Mouse (Mus musculus): ENCODE results near the gene Meaf6.

Meaf6 gene

GRCm38 (mm10) chr4:125115710-125116089, 30.8 kb downstream of the Meaf6 start:
- DNase-seq (ENCODE audit: low spot score), result no peak

- no peak for DNase-seq (ENCODE audit: low spot score)
Observed at GRCm38 (mm10) chr4:125116090-125116861, 31.3 kb downstream of the Meaf6 start.

DNA sequence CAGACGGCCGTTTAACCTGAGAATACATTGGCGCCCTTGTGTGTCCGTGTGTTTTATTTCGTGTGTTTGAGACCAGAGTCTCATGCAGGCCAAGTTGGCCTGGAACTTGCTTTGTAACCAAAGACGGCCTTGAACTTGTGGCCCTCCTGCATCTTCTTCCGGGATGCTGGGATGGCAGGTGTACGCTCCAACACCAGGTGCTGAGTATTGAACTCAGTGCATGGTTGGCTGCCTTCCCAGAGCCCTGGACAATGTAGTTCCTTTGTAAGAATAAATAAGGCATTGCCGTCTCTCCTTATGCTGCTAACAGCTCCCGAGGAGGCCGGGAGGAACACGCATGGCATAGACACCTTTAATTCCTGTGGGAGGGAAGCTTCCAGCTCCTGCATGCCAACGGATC, 32.0 kb downstream of the Meaf6 start:
- no peak for DNase-seq (ENCODE audit: low spot score)

DNA sequence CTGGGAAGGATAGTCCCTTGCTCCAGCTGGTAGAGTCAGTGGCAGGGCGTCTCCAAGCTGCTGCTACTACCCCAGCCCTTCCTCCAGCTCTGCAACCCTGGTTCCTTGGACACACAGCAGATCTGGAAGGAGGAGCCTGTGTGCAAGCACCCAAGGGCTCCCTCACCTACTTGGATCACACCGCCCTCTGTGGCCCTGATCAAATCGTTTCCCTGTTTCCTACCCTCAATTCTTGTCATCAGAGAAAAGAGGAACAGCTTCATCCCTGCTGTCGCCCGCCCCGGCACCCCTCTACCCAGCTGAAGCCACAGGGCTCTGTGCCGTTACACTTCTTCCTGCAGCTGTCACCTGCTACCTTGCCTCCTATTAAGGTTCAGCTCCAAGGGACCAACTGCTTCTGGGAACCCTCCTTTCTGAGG, 33.0 kb downstream of the Meaf6 start:
- DNase-seq (ENCODE audit: low spot score), result no peak

DNA sequence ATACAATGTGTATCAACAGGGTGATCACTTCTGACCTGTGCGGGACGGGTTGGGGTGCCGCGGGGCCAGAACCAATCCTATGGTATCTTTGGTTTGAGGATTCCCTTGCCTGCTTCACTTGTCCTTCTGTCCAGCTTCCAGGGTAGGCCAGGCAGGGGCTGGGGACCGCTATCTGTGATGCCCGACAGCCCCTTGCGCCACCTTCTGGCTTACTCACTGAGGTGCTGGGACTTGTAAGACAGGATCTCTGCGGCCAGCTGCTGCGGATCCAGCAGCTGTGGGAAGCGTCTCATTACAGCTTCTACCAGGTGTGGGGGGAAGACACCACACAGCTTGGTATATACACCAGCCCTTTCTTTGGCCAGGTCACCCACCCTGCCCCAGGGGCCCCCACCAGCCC, 34.1 kb downstream of the Meaf6 start:
- no peak for DNase-seq (ENCODE audit: low spot score)

DNA sequence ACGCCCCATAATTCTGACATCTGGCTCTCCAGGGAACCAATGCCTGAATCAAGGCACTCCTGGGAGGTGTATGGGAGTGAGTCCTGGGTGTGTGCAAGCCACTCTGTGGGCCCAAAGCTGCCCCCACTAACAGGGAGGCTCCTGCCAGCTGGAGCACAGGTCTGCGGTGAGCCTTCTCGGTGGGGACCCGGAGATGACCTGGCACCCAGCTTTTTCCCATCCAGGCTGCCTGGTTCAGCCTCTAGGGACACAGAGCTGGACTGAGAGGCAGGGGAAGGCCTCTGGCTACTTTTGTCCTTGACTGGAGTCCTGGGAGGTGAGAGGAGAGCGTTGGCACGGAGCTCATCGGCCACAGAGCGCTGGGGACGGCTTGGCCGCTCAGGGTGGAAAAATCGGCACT, 34.8 kb downstream of the Meaf6 start:
- no peak for DNase-seq (ENCODE audit: low spot score)

DNA sequence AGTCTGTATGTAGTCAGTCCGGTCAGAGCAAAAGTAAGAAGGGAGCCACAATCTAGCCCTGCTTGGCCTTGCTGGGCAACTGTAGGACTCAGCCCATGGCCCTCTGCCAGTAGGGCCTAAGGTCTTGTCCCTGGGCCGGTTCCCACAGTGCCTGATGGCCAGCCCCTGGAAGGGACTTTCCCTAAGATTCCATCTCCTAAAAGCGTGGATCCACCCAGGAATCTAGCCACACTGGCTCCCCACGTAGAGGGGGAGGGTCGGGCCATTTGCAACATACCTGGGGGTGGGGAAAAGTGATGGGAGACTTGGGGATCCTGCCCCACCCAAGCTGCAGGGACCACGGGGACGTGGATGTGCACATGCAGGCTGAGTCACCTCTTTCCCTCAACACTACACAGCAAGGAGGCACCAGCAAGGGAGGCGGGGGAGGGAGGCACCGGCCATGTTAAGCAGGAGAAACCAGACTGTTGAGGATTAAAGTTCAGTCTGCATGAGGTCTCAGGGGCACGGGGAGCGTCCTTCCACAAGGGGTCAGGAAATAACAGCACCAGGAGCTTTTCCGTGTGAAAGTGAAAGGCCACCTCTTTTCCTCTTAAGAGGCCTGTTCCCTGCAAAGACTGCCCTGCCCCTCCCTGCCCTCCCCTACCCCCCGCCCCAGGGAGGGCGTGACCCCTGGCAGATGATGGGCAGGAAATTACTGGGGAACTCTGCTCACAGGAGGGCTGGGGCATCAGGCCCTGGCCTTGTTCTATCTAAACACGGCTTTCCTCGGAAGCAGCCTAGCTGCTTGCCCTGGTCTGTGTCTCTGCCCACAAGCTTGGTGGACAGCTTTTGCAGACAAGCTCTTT, 37.7 kb downstream of the Meaf6 start:
- peak; percentile 68 for DNase-seq (ENCODE audit: low spot score)

DNA sequence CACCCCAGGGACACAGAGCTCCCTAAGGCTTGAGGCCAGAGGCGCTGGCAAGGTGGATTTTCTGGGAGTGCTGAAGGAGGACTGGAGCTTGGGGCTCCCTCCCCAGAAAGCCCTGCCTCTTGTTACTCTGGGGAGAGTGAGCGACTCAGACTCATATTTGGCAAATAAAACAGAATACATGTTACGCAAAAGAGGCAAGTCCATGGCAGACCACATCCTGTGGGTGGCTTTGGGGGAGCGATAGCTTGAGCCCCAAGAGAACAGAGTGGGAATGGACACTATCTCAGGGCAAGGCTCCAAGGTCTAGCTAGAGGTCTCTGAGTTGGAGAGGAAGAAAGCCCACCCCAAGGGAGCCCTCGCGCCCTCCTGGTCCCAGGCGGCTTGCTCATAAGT, 38.3 kb downstream of the Meaf6 start:
- DNase-seq (ENCODE audit: low spot score), result no peak

DNA sequence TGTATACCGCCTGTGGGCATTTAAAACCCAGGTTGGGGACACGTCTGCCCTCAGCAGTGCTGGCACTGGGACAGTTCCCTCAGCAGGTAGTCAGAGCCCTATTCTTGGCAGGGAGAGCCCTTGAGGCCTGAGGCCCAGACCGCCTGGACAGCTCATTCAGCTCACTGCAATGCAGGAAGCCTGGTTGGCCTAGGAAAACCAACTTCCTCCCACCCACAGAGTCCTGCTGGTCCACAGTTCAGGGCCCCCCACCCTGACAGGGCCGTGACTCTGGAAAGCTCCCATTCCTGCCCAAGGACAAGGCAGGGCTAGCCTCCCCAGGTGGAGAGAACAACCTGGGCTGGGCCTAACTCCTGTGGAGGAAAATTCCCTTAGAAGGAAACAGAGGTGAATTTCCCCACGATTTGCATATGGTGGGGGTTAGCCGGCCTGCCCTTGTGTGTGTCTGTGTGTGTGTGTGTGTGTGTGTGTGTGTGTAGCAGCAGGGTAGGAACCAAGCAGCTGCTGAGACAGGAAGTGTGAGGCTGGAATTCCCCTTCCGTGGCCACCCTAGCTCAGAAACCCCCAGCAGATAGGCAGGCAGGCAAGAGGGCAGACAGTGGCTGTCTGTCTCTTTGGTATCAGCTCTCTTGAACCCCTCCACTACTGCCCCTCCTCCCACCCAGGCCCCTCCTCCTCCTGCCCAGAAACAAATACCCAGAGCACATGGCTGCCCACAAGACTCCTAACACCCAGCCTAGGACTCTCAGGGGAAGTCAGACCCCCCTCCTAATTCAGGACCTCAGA, 39.7 kb downstream of the Meaf6 start:
- no peak for DNase-seq (ENCODE audit: low spot score)

DNA sequence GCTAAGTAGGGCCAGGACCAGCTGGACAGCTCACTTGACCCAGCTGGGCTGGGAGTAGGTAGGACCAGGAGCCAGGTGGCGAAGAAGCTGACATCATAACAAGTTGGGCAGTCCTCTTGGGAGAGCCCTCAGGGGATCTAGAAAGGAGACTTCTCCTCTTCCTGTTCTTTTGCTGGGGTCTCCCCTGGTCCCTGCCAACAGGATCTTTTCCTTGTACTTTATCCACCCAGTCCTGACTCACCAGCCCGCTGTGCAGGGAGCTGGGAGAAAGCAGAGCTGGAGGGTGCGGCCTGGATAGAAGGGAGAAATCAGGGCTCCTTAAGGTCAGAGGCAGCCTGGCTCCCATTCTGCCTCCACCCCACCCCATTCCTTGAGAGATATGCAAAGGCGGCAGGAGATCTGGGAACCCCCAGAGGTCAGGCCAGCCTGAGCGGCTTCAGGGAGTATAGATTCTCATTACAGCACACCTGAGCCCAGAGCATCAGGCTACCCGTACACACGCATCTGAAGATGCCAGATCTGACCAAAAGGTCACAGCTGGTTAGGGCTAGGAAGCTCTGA, 40.5 kb downstream of the Meaf6 start:
- DNase-seq (ENCODE audit: low spot score), result no peak

GRCm38 (mm10) chr4:125126186-125126585, 41.3 kb downstream of the Meaf6 start:
- no peak for DNase-seq (ENCODE audit: low spot score)

DNA sequence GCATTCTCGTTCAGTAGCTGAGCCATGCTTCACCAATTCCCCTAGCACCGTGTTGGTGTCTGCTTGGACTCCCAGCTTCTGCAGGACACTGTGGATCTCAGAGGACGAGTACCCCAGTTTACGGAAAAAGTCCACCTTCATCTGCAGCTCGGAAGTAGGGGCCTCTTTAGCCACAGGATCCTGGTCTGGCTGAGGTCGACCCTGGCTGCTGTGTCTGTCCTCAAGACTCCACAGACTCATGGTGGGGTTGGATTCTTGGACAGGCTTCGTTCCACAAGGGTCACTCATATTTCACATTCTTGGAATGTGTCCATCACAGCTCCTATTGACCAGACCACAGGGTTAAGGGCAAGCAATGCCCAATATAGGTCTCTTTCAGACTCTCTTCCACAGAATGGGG, 41.8 kb downstream of the Meaf6 start:
- no peak for DNase-seq (ENCODE audit: low spot score)

GRCm38 (mm10) chr4:125127305-125128084, 42.6 kb downstream of the Meaf6 start, which contains the start of gene Zc3h12a:
Zc3h12a (minus strand) TSS chr4:125127840.
- peak; percentile 94 for DNase-seq (ENCODE audit: low spot score)

DNA sequence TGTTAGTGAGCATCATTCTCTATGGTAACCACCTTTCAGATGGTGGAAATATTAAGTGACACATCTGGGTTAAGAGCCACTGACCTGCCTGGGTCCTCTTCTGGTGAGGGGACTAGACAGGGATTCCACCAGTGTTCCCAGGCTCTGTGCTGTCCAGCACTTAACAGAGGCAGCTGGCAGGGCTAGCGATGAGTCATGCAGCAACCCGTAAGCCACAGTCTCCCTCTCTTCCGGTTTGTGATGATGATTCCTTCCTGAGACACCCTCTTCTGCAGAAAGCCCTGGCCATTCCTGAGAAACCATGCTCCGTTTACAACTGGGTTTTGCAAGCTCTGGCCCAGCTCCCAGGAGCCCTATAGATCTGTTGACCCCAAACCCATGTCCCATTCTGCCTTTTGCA, 46.6 kb downstream of the Meaf6 start:
- no peak for DNase-seq (ENCODE audit: low spot score)

GRCm38 (mm10) chr4:125132394-125132793, 47.5 kb downstream of the Meaf6 start:
- DNase-seq (ENCODE audit: low spot score), result peak; percentile 82

GRCm38 (mm10) chr4:125134192-125134591, 49.3 kb downstream of the Meaf6 start:
- no peak for DNase-seq (ENCODE audit: low spot score)

- DNase-seq (ENCODE audit: low spot score), result no peak
Observed at GRCm38 (mm10) chr4:125134631-125135030, 49.7 kb downstream of the Meaf6 start.

GRCm38 (mm10) chr4:125135076-125135855, 50.3 kb downstream of the Meaf6 start:
- DNase-seq (ENCODE audit: low spot score), result no peak

DNA sequence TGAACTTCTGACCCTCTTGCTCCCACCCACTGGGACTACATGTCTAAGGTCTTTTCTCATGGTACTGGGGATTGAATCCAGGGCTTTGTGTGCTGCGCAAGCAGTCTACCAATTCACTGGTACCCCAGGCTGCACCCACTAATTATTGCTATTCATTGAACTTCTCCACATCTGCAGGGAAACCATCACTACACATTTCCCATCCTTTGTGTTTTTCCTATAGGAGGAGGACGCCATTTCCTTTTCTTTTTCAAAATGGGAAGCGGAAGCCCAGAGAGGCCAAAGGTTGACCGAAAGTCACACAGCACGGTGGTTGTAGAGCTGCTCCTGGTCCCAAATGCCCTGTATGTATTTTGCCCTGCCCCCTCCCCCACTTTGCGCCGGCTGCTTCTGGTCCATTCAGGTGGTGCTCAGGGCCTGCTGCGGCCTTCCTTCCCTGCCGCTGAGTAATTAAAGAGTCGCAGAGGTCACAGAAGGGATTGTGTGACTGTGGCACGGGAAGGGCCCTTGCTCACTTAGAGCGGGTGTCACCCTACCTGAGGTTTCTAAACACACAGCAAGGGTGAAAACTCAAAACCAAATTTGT, 51.5 kb downstream of the Meaf6 start:
- no peak for DNase-seq (ENCODE audit: low spot score)

- no peak for DNase-seq (ENCODE audit: low spot score)
Observed at GRCm38 (mm10) chr4:125138321-125138720, 53.4 kb downstream of the Meaf6 start.

Measured in testis, postnatal 10 days (tissue).